Mouse (Mus musculus) right cerebral cortex, postnatal 10 days (tissue): ENCODE results near the gene Tuba1b.
"Not testable (repeated sequence)": the region's sequence is repeated elsewhere in the genome, so short reads cannot be mapped to it uniquely, and the experiment has no call there.

ENCODE experiments used
- DNase-seq, 2 experiments: peaks; one replicate each; pipeline ENCODE4 v3.0.0; 2021; ENCODE audit warnings: low spot score in 2 of 2

Tuba1b gene

DNA sequence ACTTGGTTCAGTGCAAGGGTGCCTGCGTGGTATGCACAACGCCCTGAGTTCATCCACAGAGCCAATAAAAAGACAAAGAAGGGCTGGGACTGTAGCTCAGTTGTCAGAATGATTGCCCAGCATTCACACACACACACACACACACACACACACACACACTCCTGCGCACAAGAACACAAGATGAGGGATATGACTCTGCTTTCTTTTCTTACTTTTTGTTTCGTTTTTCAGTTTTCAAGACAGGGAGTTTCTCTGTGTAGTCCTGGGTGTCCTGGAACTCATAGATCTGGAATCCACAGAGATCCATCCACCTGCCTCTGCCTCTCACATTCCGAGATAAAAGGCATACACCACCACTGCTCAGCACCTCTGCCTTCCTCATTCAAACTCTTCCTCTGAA, 6.8 kb downstream of the Tuba1b start:
- no peak for DNase-seq

DNA sequence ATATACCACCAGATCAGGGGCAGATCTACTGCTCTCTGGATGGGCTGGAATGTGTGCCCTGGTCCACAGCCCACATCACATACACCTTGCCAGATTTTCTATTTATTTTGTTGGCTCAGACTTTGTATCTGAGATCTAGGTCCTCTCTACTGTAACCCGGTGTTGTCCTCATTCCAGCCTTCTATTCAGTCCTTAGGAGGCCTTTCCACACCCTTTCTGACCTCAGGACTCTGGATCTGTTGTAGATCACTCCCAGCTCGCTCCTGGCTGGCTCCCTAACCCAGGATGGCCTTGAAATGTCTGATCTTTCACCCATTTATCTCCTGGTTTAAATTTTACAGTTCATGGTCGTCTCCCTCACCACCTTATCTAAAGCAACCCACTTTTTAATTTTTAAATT, 9.7 kb downstream of the Tuba1b start:
- DNase-seq: no peak

DNA sequence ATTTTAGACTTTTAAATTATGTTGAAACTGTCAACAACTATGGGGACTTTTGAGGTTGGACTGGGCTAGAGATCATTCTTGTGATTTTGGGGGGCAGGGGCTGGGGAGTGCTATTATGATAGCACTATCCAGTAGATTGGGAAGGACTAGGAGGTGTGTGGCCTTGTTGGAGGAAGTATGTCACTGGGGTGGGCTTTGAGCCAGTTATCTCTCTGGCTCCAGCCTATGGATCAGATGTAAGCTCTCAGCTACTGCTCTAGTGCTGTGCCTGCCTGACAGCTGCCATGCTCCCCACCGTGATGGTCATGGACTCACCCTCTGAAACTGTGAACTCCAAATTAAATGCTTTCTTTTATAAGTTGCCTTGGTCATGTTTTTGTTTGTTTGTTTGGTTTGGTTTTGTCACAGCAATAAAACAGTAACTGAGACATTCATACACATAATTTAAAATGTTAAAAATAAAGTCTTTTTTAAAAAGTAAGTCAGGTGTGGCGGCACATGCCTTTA, 11.3 kb downstream of the Tuba1b start:
- DNase-seq: no peak

DNA sequence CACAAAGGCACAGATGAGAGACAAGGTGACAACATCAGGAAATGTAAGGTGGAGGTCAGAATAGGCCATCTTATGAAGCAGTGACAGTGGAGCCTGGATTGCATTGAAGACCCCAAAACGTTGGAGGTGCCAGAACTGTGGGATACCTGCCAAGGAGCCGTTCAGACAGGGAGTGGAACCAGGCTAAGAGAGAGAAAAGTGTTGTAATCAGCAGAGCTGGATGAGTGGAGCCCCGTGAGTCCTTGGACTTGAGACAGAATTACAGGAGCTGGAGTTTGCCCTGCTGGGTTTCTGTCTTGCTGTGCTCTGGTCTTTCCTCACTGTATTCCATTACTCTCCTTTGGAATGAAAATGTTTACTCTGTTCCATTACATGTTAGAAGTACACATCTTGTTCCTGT, 11.8 kb downstream of the Tuba1b start:
- no peak for DNase-seq

DNA sequence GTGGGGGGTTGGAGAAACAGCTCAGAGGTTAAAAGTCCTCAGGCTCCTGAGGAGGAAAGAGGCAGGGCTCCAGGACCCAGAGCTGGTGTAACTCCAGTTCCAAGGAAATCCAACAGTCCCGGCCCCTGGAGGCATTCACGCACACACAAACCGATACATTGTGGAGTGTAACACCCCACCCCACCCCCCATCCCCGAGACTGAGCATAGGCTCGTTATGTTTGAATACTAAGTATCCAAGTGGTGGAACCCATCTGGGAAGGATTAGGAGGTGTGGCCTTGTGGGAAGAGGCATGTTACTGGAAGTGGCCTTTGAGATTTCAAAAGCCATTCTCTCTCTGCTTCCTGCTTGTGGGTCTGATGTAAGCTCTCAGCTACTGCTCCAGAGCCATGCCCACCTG, 12.9 kb downstream of the Tuba1b start:
- no peak for DNase-seq

DNA sequence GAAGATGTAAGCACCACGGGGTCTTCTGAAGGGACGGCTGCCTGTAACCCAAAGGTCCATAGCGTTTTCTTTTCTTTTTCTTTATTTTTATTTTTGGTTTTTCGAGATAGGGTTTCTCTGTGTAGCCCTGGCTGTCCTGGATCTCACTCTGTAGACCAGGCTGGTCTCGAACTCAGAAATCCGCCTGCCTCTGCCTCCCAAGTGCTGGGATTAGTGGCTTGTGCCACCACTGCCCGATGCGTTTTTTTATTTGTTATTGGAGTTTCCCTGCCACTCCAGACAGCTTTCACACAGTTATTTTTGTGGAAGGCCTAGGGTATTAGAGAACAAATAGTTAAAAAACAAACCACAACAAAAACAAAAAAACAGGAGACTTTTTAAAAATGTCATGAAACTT, 15.9 kb downstream of the Tuba1b start:
- not testable (repeated sequence) for DNase-seq

DNA sequence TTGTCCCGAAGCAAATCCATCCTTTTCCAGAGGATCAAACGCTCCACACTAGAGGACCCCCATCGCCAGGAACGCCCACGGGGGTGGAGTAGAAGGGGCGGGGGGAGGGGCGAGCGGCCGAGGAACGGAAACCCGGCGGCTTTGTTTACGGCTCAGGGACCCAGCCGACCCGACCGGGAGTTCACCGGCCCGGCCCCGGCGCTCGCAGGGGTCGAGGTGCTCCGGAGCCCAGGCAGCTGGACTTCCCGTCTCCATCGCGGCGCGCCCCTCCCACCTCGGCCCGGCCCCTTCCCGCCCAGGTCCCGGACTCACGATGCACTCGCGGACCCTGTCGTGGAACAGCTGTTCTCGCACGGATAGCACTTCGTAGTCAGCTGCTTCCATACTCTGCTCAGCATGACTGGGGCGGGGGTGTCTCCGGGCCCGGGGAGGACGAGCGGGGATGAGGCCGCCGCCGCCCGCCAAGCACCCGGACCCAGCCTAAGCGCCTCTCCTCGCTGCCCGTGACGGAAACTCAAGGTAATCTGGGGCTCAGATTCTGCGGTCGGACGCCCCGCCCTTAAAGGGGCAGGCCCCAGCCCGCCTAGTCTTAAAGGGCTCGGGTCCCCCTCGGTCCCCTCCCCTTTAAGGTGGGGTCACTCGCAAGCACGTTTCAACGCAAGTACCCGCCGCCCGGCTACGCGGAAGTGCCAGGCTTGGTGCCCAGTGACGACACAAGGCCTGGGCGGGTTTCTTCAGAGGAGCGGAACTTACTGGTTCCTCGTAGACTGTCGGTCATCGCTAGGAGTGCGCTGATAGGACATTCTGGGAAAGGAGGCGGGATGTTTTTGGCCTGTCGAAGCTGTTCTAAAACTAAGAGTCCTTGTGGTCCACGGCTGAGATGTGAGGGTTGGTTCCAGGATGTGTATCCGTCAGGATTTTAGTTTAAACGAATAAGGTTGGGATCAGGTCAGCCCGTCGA, 16.5 kb downstream of the Tuba1b start, which contains the start of gene Lmbr1l:
Gene Lmbr1l (minus strand): TSS at position 694 of the 961 bp plus-strand sequence.
- peak; percentile 100 for DNase-seq

DNA sequence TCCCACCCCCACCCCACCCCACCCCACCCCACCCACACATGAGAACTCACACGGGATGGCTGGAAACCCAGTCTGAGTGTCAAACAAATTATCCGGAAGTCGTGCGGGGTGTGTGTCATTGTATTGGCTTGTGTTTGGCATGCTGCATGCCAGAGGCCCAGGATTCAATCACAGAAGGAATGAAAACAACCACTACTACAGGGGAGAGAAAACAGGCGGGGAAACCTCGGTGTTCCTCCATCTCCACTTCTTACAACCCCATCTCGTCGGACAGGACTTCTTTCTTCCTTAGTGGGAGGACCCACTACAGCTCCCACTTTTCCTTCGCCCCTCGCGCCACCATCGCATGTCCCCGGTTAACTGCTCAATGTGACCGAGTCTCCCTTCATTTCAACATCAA, 17.3 kb downstream of the Tuba1b start:
- no peak for DNase-seq

DNA sequence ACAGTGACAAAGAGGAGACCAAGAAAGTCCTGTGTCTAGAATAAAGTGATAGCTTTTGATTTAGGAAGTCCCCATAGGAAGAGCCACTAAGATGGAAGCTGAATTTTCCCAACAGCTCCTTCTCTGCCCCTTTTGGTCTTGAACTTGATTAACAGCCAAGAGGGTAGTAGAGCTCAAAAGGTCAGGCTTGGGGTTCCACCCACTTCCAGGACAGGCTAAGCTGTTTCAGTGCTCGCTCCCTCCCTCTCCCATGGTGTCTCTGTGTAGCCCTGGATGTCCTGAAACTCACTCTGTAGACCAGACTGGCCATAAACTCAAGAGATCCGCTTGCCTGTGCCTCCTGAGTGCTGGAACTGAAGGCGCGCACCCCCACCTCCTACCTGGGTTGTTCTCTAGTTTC, 18.3 kb downstream of the Tuba1b start:
- DNase-seq: no peak

DNA sequence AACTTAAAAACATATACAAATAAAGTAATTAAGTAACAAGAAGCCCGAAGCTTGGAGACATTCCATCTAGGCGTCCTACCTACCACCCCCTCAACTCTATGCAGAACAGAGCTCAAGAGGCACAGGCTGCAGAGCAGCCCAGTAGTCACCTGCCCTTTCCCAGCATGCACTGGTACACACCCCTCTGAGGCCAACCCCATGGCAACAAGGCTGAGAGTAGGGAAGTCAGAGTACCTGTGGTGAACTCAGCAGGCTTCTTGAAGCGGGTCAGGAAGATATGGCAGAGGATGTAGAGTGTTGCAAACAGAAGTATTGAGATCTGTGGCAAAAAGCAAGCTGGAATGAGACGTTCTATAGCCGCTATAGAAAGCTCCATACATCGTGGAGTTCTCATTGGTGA, 19.5 kb downstream of the Tuba1b start:
- DNase-seq: no peak

DNA sequence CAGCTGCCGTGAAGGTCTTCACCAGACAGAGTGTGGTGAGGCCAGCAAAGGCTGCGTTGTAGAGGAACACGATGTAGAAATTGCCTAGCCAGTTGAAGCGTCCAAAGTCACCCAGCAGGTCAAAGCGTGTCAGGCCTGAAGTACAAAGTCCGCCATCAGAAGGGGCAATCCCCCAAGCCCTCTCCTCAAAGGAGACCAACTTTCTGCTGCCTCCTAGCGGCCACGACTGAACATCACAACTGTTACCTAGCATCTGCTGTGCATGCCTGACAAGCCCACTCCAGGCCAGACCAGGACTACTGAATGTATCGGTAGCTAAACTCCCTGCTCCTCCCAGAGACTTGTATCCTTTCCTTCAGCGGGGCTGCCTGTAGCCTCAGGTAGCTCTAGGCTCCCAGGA, 29.7 kb downstream of the Tuba1b start:
- no peak for DNase-seq

DNA sequence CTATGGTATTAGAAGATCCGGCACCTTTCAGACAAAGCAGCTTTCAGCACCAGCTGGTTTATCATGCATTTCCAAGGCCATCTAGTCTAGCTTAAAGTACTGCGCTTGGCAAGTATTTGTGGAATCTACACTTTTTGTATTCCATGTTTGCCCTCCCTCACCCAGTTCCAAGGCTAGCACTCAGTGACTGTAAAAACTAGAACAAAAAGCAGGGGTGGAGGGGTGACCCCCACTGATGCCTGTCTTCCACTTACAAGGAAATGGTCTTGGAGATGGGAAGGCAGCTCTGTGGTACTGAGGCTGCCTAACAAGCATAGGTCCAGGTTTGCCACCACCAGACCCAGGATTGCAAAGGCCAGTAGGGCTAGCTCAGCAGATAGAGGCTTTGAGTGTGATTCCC, 31.8 kb downstream of the Tuba1b start:
- DNase-seq: no peak

DNA sequence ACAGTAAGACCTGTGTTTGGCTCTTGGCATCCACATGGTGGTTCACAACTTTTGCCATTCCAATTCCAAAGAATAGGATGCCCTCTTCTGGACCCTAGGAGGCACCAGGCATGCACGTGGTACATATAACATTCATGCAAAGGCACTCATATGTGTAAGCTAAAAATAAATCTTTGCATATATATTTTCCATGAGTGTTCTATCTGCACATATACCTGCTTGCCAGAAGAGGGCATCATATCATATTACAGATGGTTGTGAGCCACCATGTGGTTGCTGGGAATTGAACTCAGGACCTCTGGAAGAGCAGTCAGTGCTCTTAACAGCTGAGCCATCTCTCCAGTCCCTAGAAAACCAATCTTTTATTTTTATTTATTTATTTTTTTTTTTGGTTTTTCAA, 32.8 kb downstream of the Tuba1b start:
- DNase-seq: no peak

DNA sequence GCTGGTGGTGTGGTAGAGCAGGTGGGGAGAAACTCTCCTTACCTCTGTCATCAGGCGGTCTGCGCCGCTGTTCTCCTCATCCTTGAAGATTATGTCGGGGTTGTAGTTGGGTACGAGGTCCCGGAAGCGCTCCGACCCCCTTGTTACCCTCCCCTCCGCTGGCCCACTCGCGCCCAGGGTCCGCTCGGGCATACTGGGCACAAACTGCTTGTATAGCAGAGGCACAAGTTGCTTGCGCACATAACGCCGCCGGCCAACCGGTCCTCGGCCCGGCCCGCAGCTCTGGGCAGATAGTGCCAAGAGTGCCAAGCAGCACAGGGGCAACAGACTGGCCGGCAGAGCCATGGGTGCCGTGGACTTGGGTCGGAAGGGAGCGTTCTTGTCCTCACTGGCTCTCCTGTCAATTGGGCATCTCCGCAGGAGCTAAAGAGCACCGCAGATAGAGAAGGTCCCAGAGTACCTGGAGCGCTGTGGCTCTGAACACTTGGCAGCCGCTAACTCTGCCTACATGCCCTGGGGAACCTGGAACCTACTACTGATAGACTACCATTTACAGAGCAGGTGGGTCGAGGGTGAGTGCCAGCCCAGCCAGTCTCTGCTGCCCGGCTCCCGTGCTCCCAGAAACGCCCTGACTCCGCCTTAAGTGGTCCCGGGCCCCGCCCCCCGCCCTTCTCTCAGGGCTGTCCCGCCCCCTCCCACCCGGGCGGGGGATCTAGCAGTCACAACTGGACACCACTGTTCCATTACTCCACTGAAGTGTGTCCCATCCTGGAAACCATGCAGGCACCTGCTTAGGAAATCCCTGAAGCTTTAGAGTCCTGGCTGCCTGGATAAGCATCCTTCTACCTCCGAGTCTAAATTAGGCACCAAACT, 36.2 kb downstream of the Tuba1b start, which contains the start of gene Dhh:
Gene Dhh (minus strand): TSS at position 613 of the 873 bp plus-strand sequence.
- DNase-seq: no peak

DNA sequence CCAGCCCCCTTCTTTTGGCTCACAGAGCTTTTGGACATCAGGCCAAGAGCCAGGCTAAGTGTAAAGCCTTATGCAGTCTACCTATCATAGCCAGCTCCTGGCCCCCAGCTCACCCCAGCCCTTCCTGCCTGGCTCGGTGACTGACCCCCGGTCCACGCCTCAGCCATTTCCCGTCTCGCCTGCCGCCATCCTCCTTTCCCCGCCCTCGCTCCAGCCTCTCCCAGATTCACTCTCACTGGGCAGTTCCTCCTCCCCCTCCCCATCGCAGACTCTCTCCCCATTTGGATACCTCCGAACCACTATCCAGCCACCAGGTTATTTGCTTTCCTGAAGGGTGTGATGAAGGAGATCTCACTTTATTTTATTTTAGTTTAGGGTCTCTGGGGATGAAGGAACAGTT, 36.9 kb downstream of the Tuba1b start:
- no peak for DNase-seq

DNA sequence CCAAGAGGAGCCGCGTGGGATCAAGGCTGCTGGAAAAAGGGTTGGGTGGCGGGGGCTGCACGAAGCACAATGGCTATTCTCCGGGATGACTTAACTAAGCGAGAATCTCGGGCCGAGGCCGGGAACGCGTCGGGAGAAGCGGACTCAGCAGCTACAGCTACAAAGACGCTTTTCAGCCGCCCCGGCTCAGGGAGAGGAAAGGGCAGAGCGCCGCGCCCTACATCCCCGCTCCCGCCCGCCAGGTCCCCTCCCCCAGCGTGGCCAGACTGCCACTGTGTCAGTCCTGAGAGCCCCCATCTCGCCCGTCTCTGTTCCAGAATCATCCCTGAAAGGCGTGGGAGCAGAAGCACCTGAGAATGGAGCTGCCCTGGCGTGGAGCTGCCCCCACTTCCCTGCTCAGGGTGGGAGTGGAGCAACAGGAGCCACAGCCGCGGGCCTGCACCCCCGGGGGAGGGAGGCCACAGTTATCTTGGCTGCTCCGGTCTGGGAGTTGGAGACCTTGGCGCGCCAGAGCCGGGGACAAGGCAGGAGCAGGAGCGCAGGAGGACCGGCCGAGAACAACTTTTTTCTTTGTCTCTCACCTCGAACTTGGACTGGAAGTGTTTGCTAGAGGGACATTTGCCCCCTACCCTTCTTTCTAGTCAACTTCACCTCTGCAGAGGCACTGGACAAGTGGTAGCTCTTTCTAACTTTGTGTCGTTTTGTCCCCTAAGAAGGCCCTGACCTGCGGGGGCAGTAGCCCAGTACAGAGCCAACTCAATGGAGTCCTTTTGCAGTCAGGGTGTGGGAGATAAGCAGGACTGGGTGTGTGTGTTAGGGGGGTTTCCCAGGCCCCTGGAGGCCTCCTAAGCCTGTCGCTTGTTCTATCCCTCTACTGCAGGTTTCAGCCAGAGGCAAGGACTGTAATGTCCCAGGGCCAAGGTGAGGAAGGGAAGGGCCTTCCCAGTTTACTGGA, 38.5 kb downstream of the Tuba1b start:
- no peak for DNase-seq

DNA sequence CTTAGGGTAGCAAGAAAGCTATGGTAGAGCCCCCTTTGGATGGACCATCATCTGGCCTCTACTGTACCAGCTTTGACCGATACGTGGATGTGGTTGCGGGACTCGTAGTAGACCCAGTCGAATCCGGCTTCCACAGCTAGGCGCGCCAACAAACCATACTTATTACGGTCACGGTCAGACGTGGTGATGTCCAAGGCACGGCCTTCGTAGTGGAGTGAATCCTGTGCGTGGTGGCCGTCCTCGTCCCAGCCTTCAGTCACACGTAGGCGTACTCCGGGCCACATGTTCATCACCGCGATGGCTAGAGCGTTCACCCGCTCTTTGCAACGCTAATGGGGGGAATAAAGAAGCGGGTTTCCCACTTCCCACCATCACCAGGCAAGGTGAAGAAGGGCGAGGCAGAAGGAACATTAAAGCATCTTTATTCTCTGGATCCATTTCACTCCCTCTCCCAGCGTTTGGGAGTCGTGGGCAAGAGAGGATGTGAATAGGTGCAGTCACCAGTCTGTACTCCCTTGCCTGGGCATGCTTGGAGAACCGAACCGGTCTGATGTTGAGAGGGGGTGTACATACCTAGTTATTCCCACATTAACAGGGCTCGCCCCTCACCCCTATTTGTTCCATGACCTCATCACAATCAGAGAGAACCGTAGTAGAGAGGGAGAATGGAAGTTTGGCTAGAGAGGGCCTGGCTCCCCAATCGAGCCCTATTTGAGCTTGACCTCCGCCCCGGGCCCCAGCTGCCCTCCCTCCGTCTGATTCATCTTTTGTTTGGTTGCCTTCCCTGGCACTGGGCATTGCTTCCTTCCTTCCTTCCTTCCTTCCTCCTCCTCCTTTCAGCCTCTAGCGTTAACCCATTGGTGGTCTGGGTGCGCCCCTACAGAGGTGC, 39.4 kb downstream of the Tuba1b start:
- no peak for DNase-seq

DNA sequence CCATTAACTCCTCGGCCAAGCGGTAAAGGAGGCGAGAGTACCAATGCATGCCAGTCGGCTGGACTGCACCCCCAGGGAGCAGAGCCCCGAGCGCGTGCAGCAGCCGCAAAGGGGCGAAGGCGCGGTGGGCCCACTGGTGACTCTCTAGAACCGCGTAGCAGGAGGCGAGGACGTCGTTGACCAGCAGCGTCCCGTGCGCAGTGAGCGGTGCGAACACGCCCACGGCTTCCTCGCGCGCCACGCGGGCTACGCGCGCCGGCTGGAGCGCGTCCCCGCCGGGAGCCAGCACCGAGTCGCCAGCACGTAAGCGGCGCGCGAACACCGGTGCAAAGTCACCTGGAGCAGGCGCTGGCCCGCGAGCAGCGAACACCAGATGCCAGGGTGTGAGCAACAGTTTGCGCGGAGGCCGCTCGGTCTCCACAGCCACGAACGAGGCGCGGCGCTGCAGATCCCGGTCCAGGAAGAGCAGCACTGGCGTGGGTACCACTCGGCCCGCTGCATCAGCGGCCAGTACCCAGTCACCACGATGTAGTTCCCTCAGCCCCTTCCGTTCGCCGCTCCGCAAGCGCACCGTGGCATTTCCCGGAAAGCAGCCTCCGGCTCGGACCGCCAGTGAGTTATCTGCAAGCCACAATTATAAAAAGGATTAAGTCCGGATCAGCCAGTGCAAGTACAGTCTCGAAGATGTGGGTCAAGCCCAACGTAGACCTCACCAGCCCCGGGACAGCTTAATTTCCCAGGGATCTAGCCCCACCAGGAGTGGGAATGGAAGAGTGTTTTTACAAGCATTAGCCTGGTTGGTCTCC, 40.2 kb downstream of the Tuba1b start, which contains the start of gene Rhebl1:
Gene Rhebl1 (minus strand): TSS at position 601 of the 806 bp plus-strand sequence.
- peak in 1 of 2 experiments; percentile 50 for DNase-seq

DNA sequence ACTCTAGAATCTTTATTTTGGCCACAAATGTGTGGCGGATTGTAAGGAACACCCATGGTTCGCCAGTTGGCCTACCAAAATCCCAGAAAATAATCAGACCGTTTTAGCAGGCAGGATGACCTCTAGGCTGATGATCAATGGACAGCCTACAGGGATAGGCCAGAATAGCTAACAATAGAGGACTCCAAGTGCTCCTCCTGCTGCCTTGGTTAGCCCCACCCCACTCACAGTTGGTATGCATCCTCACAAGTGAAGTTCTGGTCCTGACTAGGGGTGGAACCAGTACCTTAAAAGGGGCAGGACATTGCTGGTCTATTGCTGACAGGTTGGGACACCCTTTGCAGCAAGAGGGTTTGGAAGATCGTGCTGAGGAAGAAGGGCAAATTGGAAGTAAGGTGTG, 41.3 kb downstream of the Tuba1b start:
- DNase-seq: no peak
